Mouse (Mus musculus) intestine, embryonic 15.5 days (tissue): ENCODE results near the gene Kcnj5. TPM values are rescaled to one million over a fixed set of nuclear protein-coding genes. Genes with fewer than 3 reads are reported as not detected.
A peak's percentile ranks its signal among the peaks of the same experiment; 100 is the strongest.

Experiments
- ATAC-seq: fragments of 200-750 bp; cut with Nextera tagmentation; 2 replicates; pipeline ENCODE4 v1.8.0; 2017; ENCODE audit warnings: moderate TSS enrichment, moderate library complexity
- H3K27ac ChIP-seq: fragments of 300-500 bp; sonication (generic); 2 replicates; pipeline ENCODE4 v1.5.1; 2015; ENCODE audit warnings: mild to moderate bottlenecking, inconsistent platforms
- H3K27me3 ChIP-seq: fragments of 300-500 bp; sonication (generic); replicated peaks from 2 replicates; pipeline ENCODE4 v1.6.1; 2015; ENCODE audit warnings: inconsistent platforms
- H3K36me3 ChIP-seq: fragments of 300-500 bp; sonication (generic); 2 replicates; pipeline ENCODE4 v1.6.1; 2015; ENCODE audit warnings: inconsistent platforms
- H3K4me1 ChIP-seq: fragments of 300-500 bp; sonication (generic); replicated peaks from 2 replicates; pipeline ENCODE4 v1.6.1; 2015; ENCODE audit warnings: inconsistent platforms
- H3K4me2 ChIP-seq: fragments of 300-500 bp; sonication (generic); replicated peaks from 2 replicates; pipeline ENCODE4 v1.6.1; 2015; ENCODE audit warnings: mild to moderate bottlenecking, inconsistent platforms
- H3K4me3 ChIP-seq: fragments of 300-500 bp; sonication (generic); replicated peaks from 2 replicates; pipeline ENCODE4 v1.5.1; 2015; ENCODE audit warnings: inconsistent platforms
- H3K9ac ChIP-seq: fragments of 300-500 bp; sonication (generic); 2 replicates; pipeline ENCODE4 v1.6.1; 2015; ENCODE audit warnings: inconsistent platforms
- H3K9me3 ChIP-seq: fragments of 300-500 bp; sonication (generic); 2 replicates; pipeline ENCODE4 v1.6.1; 2016; ENCODE audit warnings: inconsistent platforms
- WGBS: fragments of 180-500 bp; shearing (Covaris S2); methylation state at CpG from one replicate; pipeline ENCODE4 v1.1.7; 2015; 5-methylcytosine and 5-hydroxymethylcytosine counted together
- polyA plus RNA-seq: library from polyadenylated mRNA; unstranded; fragments of >200 nt; fragmentation: Nextera tagmentation; extraction: Ambion mirVana; gene quantifications from 2 replicates; pipeline ENCODE4 v1.2.1, GENCODE M21; 2015

Gene Kcnj5
- polyA plus RNA-seq, 1 experiment from 2014 or later = 0.15 TPM

GRCm38 (mm10) chr9:32312208-32312607 is 31.9 kb downstream of the Kcnj5 start:
- WGBS = 46% methylated on average over 4 of the region's 4 CpGs
- no peaks in the 10 kb centered on the region for H3K9me3 ChIP-seq
- no peaks in the 10 kb centered on the region for H3K4me1 ChIP-seq
- H3K27ac ChIP-seq = no peak overlapping the region
- H3K4me2 ChIP-seq = peak overlapping the region; percentile 36
- H3K9ac ChIP-seq = no peak overlapping the region
- H3K36me3 ChIP-seq = no peaks in the 10 kb centered on the region
- H3K27me3 ChIP-seq = no peaks in the 10 kb centered on the region; the same call in 1 of the 2 replicates
- H3K4me3 ChIP-seq = no peak overlapping the region
- no peak for ATAC-seq

- WGBS = 34% methylated on average over 14 of the region's 14 CpGs
- Histone ChIP-seq H3K4me1 (no peaks in the 10 kb centered on the region), H3K9me3 (no peaks in the 10 kb centered on the region), H3K27ac (no peak overlapping the region), H3K36me3 (no peaks in the 10 kb centered on the region), H3K4me3 (no peak overlapping the region), H3K4me2 (peak overlapping the region; percentile 36), H3K27me3 (no peaks in the 10 kb centered on the region; the same call in 1 of the 2 replicates), H3K9ac (no peak overlapping the region)
- no peak for ATAC-seq
Measured at GRCm38 (mm10) chr9:32311786-32312185, 32.4 kb downstream of the Kcnj5 start.

- Histone ChIP-seq H3K36me3 (no peaks in the 10 kb centered on the region), H3K4me1 (no peaks in the 10 kb centered on the region), H3K4me2 (no peak overlapping the region), H3K4me3 (no peak overlapping the region), H3K27me3 (no peaks in the 10 kb centered on the region), H3K9ac (no peak overlapping the region), H3K9me3 (no peaks in the 10 kb centered on the region), H3K27ac (no peak overlapping the region)
- 60% methylated on average over 13 of the region's 13 CpGs for WGBS
- ATAC-seq = no peak
Measured at GRCm38 (mm10) chr9:32302501-32303150, 41.5 kb downstream of the Kcnj5 start.

GRCm38 (mm10) chr9:32295061-32295800 is 48.9 kb downstream of the Kcnj5 start:
- Histone ChIP-seq H3K27me3 (no peaks in the 10 kb centered on the region), H3K36me3 (no peaks in the 10 kb centered on the region), H3K4me1 (peaks cover 7% of the 10 kb centered on the region), H3K9ac (no peak overlapping the region), H3K4me3 (no peak overlapping the region), H3K9me3 (no peaks in the 10 kb centered on the region), H3K4me2 (no peak overlapping the region), H3K27ac (no peak overlapping the region)
- ATAC-seq = no peak
- WGBS = 79% methylated on average over 9 of the region's 9 CpGs

- Histone ChIP-seq H3K9ac (no peak overlapping the region), H3K27ac (no peak overlapping the region), H3K9me3 (no peaks in the 10 kb centered on the region), H3K27me3 (no peaks in the 10 kb centered on the region), H3K36me3 (no peaks in the 10 kb centered on the region), H3K4me2 (no peak overlapping the region), H3K4me1 (peaks cover 7% of the 10 kb centered on the region), H3K4me3 (no peak overlapping the region)
- peak; percentile 79 for ATAC-seq
- WGBS = 13% methylated on average over 5 of the region's 5 CpGs
Measured at GRCm38 (mm10) chr9:32292686-32293085, 51.5 kb downstream of the Kcnj5 start.

GRCm38 (mm10) chr9:32291618-32292017 is 52.5 kb downstream of the Kcnj5 start:
- no peak overlapping the region for H3K27ac ChIP-seq
- 38% methylated on average over 7 of the region's 7 CpGs for WGBS
- peaks cover 7% of the 10 kb centered on the region for H3K4me1 ChIP-seq
- no peaks in the 10 kb centered on the region for H3K36me3 ChIP-seq
- no peak overlapping the region for H3K9ac ChIP-seq
- no peak overlapping the region for H3K4me3 ChIP-seq
- H3K27me3 ChIP-seq = no peaks in the 10 kb centered on the region
- H3K4me2 ChIP-seq = no peak overlapping the region; the same call in 1 of the 2 replicates
- H3K9me3 ChIP-seq = no peaks in the 10 kb centered on the region
- ATAC-seq = peak; percentile 71

GRCm38 (mm10) chr9:32283591-32283990 is 60.6 kb downstream of the Kcnj5 start:
- H3K27me3 ChIP-seq = no peaks in the 10 kb centered on the region
- ATAC-seq = peak; percentile 77
- H3K4me2 ChIP-seq = no peak overlapping the region
- 75% methylated on average over 5 of the region's 5 CpGs for WGBS
- no peaks in the 10 kb centered on the region for H3K4me1 ChIP-seq
- H3K27ac ChIP-seq = no peak overlapping the region
- no peak overlapping the region for H3K4me3 ChIP-seq
- H3K9me3 ChIP-seq = no peaks in the 10 kb centered on the region
- no peak overlapping the region for H3K9ac ChIP-seq
- H3K36me3 ChIP-seq = no peaks in the 10 kb centered on the region

GRCm38 (mm10) chr9:32280456-32280855 is 63.7 kb downstream of the Kcnj5 start:
- no peak for ATAC-seq
- no peak overlapping the region for H3K27ac ChIP-seq
- no peaks in the 10 kb centered on the region for H3K27me3 ChIP-seq
- no peak overlapping the region for H3K9ac ChIP-seq
- WGBS = 83% methylated on average over 5 of the region's 5 CpGs
- no peak overlapping the region for H3K4me2 ChIP-seq
- no peak overlapping the region for H3K4me3 ChIP-seq
- no peaks in the 10 kb centered on the region for H3K36me3 ChIP-seq
- no peaks in the 10 kb centered on the region for H3K9me3 ChIP-seq
- no peaks in the 10 kb centered on the region for H3K4me1 ChIP-seq

- Histone ChIP-seq H3K4me2 (no peak overlapping the region), H3K9ac (no peak overlapping the region), H3K4me3 (no peak overlapping the region), H3K36me3 (no peaks in the 10 kb centered on the region), H3K9me3 (no peaks in the 10 kb centered on the region), H3K27me3 (no peaks in the 10 kb centered on the region), H3K4me1 (no peaks in the 10 kb centered on the region), H3K27ac (no peak overlapping the region)
- 43% methylated on average over 3 of the region's 3 CpGs for WGBS
- ATAC-seq = peak; percentile 72
Measured at GRCm38 (mm10) chr9:32279789-32280188, 64.4 kb downstream of the Kcnj5 start.

GRCm38 (mm10) chr9:32278052-32278451 is 66.1 kb downstream of the Kcnj5 start:
- WGBS = 89% methylated on average over 5 of the region's 5 CpGs
- ATAC-seq = no peak
- Histone ChIP-seq H3K9me3 (no peaks in the 10 kb centered on the region), H3K36me3 (no peaks in the 10 kb centered on the region), H3K9ac (no peak overlapping the region), H3K27me3 (no peaks in the 10 kb centered on the region), H3K27ac (no peak overlapping the region), H3K4me3 (no peak overlapping the region), H3K4me2 (no peak overlapping the region), H3K4me1 (no peaks in the 10 kb centered on the region)

GRCm38 (mm10) chr9:32271896-32272444 is 72.2 kb downstream of the Kcnj5 start:
- Histone ChIP-seq H3K27ac (no peak overlapping the region), H3K4me2 (no peak overlapping the region), H3K27me3 (no peaks in the 10 kb centered on the region), H3K9me3 (no peaks in the 10 kb centered on the region), H3K36me3 (no peaks in the 10 kb centered on the region), H3K4me3 (no peak overlapping the region), H3K9ac (no peak overlapping the region), H3K4me1 (no peaks in the 10 kb centered on the region)
- ATAC-seq = peak; percentile 67
- WGBS = 12% methylated on average over 5 of the region's 5 CpGs
